Mouse (Mus musculus) thymus, adult 18-20 months (tissue): ENCODE data around the gene Atp1a2.

Source experiments
- DNase-seq, 2 experiments: peaks; one replicate each; pipeline ENCODE4 v3.0.0; 2022; ENCODE audit warnings: mixed read lengths in 2 of 2

Atp1a2 gene

DNA sequence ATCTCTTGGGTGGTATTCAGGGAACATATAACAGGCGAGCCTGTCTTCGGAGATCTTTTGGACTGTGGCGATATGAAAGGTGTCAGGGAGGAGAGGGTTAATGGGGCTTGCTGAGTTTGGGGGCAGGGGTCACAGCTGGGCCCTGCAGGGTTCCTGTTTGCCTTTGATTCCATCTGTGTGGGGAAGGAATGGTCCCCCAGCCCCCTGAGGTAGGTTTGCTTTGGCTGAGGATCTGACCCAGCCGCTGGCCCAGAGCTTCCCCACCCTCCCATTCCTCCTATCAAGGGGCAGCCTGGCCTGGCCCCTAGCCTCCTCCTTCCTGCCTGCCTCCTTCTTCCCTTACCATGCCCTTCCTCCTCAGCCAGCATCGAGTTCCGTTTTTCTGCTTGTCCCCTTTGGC is 5.0 kb upstream of the Atp1a2 start:
- no peak for DNase-seq

GRCm38 (mm10) chr1:172302311-172302710 is 4.4 kb upstream of the Atp1a2 start:
- DNase-seq = no peak

DNA sequence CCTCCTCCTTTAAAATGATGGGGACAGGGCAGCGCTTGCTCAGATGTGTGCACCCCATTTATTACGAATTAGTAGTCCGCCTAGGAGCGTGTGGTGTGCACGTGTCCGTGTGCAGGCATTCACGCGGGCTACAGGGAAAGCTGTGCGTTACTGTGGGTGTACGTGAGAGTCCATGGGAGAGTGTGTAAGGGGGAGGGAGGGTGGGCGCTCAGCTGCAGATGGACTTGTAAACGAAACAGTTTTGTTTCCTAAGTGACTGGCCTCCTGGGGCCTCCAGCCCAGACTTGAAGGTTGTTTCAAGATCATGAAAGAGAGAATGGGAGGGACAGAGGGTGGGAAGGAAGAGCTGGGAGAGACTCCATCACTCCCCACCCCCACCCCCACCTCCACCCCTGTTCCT is 3.3 kb upstream of the Atp1a2 start:
- DNase-seq = no peak

DNA sequence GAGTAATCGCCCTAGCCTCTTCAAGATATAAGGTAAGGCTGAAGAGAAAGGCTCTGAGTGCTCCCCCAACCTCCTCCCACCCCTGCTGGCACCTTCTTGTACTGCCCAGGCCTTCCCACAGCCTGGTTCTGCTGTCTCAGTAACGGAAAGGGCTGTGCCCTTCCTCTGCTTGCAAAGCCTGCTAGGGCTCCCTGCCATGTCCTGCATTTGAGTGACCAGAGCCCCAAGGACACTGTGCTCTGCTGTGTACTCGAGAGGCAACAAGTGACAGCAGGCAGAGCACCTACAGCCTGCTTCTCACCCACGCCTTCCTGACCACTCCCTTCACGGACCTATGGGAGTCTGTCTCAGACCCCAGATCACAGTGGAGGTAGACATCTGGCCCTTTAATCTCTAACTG is 2.4 kb upstream of the Atp1a2 start:
- no peak for DNase-seq

DNA sequence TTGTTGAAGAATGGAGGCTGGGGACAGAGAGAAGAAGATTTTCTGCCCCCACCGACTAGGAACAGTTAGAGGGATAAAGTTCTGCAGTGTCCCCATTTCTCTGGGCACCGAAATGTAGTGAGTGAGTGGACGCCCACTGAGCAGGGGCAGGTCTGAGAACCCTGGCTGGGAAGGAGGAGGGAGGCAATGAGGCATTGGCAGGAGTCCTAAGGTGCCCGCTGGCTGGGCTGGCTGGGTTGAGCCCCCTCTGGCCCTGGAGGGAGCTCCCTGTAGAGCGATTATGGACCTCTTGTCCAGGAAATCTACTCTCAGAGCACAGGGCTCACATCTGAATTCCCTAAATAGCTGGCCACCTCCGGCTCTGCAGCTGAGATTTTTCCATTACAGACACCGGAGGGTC is 1.7 kb upstream of the Atp1a2 start:
- no peak for DNase-seq

DNA sequence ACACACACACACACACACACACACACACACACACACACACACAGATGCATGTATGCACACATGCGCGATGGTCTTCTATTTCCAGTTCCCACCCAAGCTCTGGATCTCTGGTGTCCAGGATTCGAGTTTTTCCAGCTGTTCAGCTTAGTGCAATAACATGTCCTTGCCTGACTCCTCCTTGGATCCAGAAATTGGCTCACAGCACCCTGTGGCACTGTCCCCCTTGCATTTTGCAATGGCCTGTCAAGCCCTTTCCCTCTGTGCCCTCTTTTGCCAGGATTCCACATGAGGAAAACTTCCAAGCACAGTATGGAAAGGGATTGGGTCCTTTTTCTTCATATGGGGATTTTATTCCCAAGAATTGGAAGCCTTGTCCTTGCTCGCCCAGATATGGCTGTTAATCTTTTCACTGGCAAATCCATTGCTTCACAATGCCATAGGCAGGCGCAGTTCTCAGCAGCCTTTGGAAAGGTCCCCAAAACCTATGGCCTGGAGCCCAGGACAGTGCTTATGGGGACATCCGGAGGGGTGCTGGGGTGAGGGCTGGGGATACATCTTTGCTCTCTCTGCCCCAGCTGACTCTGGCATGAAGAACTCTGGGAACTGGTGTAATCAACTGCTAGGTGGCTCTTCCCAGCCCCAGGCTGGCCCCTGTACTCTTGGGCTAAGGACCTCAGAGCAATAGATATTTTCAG is 901 bp downstream of the Atp1a2 start:
- DNase-seq = no peak

- DNase-seq = no peak
Observed at GRCm38 (mm10) chr1:172295751-172296197, 2.1 kb downstream of the Atp1a2 start.

DNA sequence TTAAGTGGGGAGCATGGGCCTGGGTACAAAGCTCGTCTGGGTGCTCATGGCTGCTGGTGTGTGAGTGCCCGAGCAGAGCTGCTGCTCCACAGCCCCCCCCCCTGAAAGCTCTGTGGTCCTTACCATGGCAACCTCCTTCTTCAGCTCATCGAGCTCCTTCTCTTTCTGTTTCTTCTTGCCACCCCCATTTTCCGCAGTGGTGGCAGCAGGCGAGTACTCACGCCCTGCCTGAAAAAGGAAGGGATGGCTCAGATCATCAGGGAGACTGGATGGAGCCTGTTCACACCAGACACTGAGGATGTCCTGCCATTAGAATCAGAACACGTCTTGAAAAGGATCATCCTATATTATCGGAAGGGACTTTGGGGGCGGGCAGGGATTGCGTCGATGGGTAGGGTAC is 4.4 kb downstream of the Atp1a2 start:
- no peak for DNase-seq

DNA sequence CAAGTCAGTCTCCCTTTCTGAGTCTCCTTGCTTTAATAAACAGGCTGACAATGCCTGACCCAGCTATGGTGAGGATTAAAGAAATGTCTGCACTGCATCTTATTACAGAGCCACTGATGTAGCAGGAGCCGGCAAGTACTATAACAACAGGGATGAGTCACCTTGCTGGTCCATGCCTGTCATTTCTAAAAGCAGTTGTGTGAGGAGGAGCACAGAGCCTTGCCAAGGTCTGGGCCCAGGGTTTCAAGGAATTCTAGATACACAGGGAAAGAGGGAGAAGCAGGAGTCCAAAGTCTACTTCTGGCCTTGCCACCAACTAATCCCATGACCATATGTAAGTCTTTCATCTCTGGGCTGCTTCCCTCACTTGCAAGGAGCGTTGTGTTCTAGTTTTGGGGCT is 5.0 kb downstream of the Atp1a2 start:
- DNase-seq = no peak

DNA sequence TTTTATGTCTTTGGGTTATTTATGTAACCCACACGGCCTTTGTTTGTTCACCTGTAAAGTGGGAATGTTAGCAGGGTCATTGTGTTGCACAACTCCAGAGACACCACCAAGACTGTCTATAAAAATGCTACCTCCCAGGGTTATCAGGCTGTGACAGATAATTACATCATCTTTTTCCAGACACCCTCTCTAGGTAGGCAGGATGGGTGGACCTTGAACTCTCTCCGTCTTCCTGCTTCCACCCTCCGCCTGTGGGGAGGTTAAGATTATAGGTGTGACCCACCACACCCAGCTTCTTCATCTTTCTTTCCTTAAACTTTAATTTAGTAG is 8.3 kb downstream of the Atp1a2 start:
- DNase-seq = no peak

GRCm38 (mm10) chr1:172288900-172289616 is 8.8 kb downstream of the Atp1a2 start:
- DNase-seq = no peak

GRCm38 (mm10) chr1:172286740-172287139 is 11.1 kb downstream of the Atp1a2 start:
- no peak for DNase-seq

- DNase-seq = no peak
Observed at GRCm38 (mm10) chr1:172284221-172284620, 13.6 kb downstream of the Atp1a2 start.

DNA sequence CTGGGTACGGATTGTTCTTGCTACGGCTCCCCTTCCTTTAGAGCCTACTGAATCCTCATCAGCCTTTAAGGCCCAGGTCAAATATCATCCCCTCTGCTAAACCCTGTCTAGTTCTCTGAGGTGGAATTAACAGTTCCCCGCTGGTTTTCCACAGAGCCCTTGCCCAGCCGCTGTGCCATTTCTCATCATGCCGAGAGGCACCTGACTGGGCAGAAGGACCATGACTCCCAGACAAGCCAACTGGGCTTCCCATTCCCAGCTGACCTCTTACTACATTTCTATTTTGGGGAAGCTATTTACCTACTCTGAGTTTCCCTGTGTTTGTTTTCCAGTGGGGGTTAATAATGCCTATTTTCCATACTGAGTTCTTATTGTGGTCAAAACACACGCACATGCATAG is 14.8 kb downstream of the Atp1a2 start:
- DNase-seq = no peak

GRCm38 (mm10) chr1:172281522-172282254 is 16.2 kb downstream of the Atp1a2 start:
- DNase-seq = no peak

DNA sequence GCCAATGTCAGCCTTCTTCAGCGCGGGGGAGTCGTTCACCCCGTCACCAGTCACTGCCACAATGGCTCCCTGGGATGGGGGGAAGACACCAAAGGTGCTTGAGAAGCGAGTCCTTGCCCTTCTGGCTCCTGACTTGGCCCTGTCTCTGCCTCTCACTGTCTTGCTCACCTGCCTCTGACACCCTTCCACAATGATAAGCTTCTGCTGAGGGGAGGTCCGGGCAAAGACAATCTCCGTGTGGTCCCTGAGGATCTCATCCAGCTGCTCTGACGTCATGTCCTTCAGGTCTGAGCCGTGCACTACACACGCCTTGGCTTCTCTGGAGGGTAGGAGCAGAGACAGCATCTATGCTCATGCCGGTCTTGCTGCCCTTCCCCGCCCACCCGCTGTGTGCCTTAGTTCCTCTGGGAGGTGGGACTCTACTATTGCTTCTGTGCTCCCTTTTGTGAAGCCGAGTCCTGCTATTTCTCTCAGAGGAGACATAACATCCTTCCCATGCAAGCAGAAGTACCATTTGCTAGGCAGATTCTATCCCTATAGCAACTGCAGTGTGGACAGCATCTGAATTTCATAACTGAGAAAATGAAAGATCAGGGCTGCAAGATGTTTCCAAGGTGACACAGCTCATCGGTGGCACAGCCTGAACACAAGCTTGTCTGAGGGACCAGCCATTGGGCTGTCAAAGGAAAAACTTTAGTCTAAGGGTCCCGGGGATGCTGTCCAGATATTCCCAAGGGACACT is 17.9 kb downstream of the Atp1a2 start:
- no peak for DNase-seq

DNA sequence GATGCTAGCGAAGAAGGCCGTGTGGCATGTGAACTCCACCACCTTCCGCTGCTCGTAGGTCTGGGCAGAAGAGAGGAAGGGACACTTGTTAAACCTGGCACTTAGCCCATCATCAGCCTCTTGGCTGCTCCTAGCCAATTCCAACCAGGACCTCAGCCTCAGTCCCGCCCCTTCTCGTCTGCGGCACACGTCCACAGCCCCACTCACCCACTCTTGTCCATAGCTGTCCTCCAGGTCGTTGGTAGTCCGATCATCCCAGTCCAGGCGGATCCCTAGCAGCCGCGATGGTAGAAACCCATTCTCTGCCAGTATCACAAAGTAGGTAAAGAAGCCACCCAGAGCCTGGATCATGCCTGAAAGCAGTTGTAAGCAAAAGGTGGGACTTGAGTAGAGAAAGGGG is 19.5 kb downstream of the Atp1a2 start:
- no peak for DNase-seq

GRCm38 (mm10) chr1:172277172-172277571 is 20.7 kb downstream of the Atp1a2 start:
- peak in 1 of 2 experiments; percentile 20 for DNase-seq

GRCm38 (mm10) chr1:172274547-172274946 is 23.3 kb downstream of the Atp1a2 start:
- no peak for DNase-seq

- no peak for DNase-seq
Observed at GRCm38 (mm10) chr1:172274116-172274515, 23.7 kb downstream of the Atp1a2 start.

- DNase-seq = no peak
Observed at GRCm38 (mm10) chr1:172273386-172273785, 24.5 kb downstream of the Atp1a2 start.

- no peak for DNase-seq
Observed at GRCm38 (mm10) chr1:172271765-172272164, 26.1 kb downstream of the Atp1a2 start.

GRCm38 (mm10) chr1:172271208-172271607 is 26.7 kb downstream of the Atp1a2 start:
- no peak for DNase-seq
